Mouse (Mus musculus) cerebellum, adult 2 months (tissue): ENCODE measurements around the gene Slc51a.

ENCODE experiments used
- CTCF ChIP-seq: fragments of 200-500 bp; IDR thresholded peaks from 2 replicates; pipeline ENCODE4 v1.5.1; 2011; ENCODE audit warnings: low read depth, mild to moderate bottlenecking, control low read depth, low read length, moderate library complexity, borderline replicate concordance; ENCODE audit not compliant: insufficient read depth
- POLR2A ChIP-seq: fragments of 200-500 bp; IDR thresholded peaks from 2 replicates; pipeline ENCODE4 v1.6.1; 2011; ENCODE audit warnings: low read length, control low read depth, borderline replicate concordance; ENCODE audit not compliant: insufficient read depth

GRCm38 (mm10) chr16:32495965-32496364 lies 8.3 kb upstream of the Slc51a start, which contains the start of gene Zdhhc19:
- TF ChIP-seq CTCF = no peak
- no peak for TF ChIP-seq POLR2A
